ENCODE assay signal across 7 mouse cellular contexts in the genomic region with DNA sequence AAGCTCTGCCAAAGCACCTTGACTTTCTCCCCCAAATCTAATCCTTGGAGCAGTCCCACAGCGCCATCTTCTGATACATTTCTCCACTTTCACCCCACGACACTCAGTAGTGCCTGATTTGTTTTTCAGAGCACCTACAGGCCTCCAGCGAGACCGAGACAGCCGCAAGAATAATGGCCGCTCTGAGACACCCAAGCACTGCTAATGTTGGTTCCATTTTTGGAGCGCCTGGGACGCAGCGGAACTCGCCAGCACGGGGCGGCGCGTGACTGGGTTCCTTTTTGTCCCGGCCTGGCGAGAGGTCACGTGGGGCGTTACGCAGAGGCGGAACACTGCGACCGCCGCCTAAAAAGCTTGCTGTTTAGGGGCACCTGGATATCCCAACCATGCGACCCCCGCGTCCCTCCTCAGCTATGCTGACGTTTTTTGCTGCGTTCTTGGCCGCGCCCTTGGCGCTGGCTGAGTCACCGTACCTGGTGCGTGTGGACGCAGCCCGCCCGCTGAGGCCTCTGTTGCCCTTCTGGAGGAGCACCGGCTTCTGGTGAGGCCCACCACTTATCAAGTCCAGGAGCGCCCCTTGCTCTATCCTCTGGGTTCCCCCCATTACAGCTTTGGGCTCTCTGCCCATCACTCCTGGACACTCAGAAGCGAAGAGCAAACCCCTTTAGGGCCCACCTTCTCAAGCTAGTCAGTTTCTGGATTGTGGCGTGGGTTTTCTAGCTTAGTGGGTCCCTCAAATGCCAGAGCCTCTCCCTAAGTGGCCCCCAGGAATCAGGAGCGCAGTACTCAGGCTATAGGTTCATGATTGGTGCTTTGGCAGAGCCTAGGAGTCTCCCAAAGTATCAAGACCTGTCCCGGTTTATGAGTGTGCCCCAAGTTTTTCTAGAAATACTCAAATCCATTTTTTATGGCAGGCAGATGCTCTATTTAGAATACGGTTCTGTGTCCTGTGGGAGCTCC. TPM values are rescaled to one million over a fixed set of nuclear protein-coding genes. Genes with fewer than 3 reads are reported as not detected.
DNase-seq lines count a peak whose midpoint lies in the region; ATAC-seq and TF ChIP-seq lines count a peak whose summit lies in the region.

A gene (minus strand): TSS at position 696 of the 960 bp plus-strand sequence.

- peak within 1 kb of the TSS; percentile 78 for H3K9ac ChIP-seq in intestine, embryonic 16.5 days (ENCODE audit: low read depth, low read length)
- H3K9ac ChIP-seq in midbrain, embryonic 11.5 days (ENCODE audit: low read length) = peak within 1 kb of the TSS; percentile 87

- peaks cover 8% of the 10 kb centered on the region for H3K36me3 ChIP-seq in intestine, embryonic 16.5 days (ENCODE audit: control insufficient read depth, insufficient read depth, low read length)
- H3K36me3 ChIP-seq in midbrain, embryonic 11.5 days (ENCODE audit: control insufficient read depth, insufficient read depth, low read length) = 0 out of 2 replicates have a peak, but pooled peaks cover 2% of the 10 kb centered on the region
- peaks cover 4% of the 10 kb centered on the region; the same call in 1 of the 2 replicates for H3K36me3 ChIP-seq in small intestine, adult 2 months (ENCODE audit: control insufficient read depth, insufficient read depth, low read length)

- peak within 1 kb of the TSS; percentile 63 for H3K4me2 ChIP-seq in intestine, embryonic 16.5 days (ENCODE audit: low read depth, low read length)
- H3K4me2 ChIP-seq in midbrain, embryonic 11.5 days = peak within 1 kb of the TSS; percentile 73

- intact Hi-C loops in left cerebral cortex, postnatal 36 days (cut with DNase I) = loop anchor here (2.0 to 5.0 kb wide), 2 partner anchors 58 to 242 kb away; no protein-coding TSS in a partner anchor

- peak; percentile 85 for ATAC-seq in intestine, embryonic 16.5 days
- peak; percentile 87 for ATAC-seq in midbrain, embryonic 11.5 days (ENCODE audit: low FRiP score)

- H3K4me3 ChIP-seq in intestine, embryonic 16.5 days (ENCODE audit: low read length) = peak within 1 kb of the TSS; percentile 59
- H3K4me3 ChIP-seq in midbrain, embryonic 11.5 days (ENCODE audit: low read depth, low read length) = peak within 1 kb of the TSS; percentile 51
- H3K4me3 ChIP-seq in small intestine, adult 2 months (ENCODE audit: low read depth, low read length) = peak within 1 kb of the TSS; percentile 79

- peak; percentile 69; the same call in 1 of the 2 replicates for TF ChIP-seq CTCF in small intestine, adult 2 months (IDR thresholded peaks at IDR 0.05; ENCODE audit: extremely low read depth, insufficient read length, insufficient replicate concordance, low read depth, low read length)

- peaks cover 12% of the 10 kb centered on the region for H3K4me1 ChIP-seq in intestine, embryonic 16.5 days (ENCODE audit: control insufficient read depth, insufficient read depth, low read length)
- H3K4me1 ChIP-seq in midbrain, embryonic 11.5 days (ENCODE audit: control insufficient read depth, insufficient read depth, low read length) = peaks cover 12% of the 10 kb centered on the region
- H3K4me1 ChIP-seq in small intestine, adult 2 months (ENCODE audit: control insufficient read depth, insufficient read depth, insufficient read length, low read length) = peaks cover 5% of the 10 kb centered on the region; the same call in 1 of the 2 replicates

- WGBS in intestine, embryonic 16.5 days = 4% methylated on average over 43 of the region's 43 CpGs
- 7% methylated on average over 43 of the region's 43 CpGs for WGBS in midbrain, embryonic 11.5 days
- WGBS in small intestine, adult 2 months = 2% methylated on average over 43 of the region's 43 CpGs

- no peaks in the 10 kb centered on the region for H3K27me3 ChIP-seq in intestine, embryonic 16.5 days (replicated peaks; ENCODE audit: control insufficient read depth, insufficient read depth, low read length)
- no peaks in the 10 kb centered on the region for H3K27me3 ChIP-seq in midbrain, embryonic 11.5 days (ENCODE audit: control insufficient read depth, insufficient read depth, low read length)
- H3K27me3 ChIP-seq in small intestine, adult 2 months (ENCODE audit: control insufficient read depth, insufficient read depth, low read length) = no peaks in the 10 kb centered on the region; the same call in 1 of the 2 replicates

- DNase-seq in adrenal gland, adult 8-10 months = peak; percentile 89
- DNase-seq in embryo, embryonic 9.5 days (ENCODE audit: extremely low spot score) = peak; percentile 83
- DNase-seq in gastrocnemius, postnatal 4 days (ENCODE audit: low spot score in 2 of 2) = peak; percentile 68 to 86
- peak; percentile 91 to 92 for DNase-seq in left cerebral cortex, postnatal 36 days (ENCODE audit: low spot score in 2 of 2)
- DNase-seq in midbrain, embryonic 11.5 days (ENCODE audit: low spot score, missing footprints) = peak; percentile 97

- H3K27ac ChIP-seq in intestine, embryonic 16.5 days (ENCODE audit: low read length) = peak within 1 kb of the TSS; percentile 77
- peak within 1 kb of the TSS; percentile 68 for H3K27ac ChIP-seq in midbrain, embryonic 11.5 days (ENCODE audit: low read depth, low read length)
- H3K27ac ChIP-seq in small intestine, adult 2 months (ENCODE audit: insufficient read depth, low read depth, low read length) = peak within 1 kb of the TSS; percentile 72

- TF ChIP-seq POLR2A in small intestine, adult 2 months (IDR thresholded peaks at IDR 0.05; ENCODE audit: low read depth, low read length) = peak; percentile 60; the same call in 1 of the 2 replicates

- H3K9me3 ChIP-seq in intestine, embryonic 16.5 days (ENCODE audit: control insufficient read depth, low read length) = no peaks in the 10 kb centered on the region
- no peaks in the 10 kb centered on the region for H3K9me3 ChIP-seq in midbrain, embryonic 11.5 days (ENCODE audit: control insufficient read depth, low read length)

RNA-seq across cellular contexts. Expression of the gene that starts here (rescaled TPM):
- total RNA-seq in adrenal gland, adult 8-10 months (2022) = 10 to 100 TPM; 15.3 to 39.9 (median 31.0) TPM
- 10 to 100 TPM in 1 of 2 experiments, 1 to 10 TPM in 1; 9.7 to 12.2 TPM for total RNA-seq in gastrocnemius, postnatal 4 days (2021)
- 11.3 and 14.0 TPM in 2 replicates for polyA plus RNA-seq in intestine, embryonic 16.5 days (2015; fragmentation: Nextera tagmentation; extraction: Ambion mirVana)
- 10 to 100 TPM; 40.5 to 57.7 TPM for total RNA-seq in left cerebral cortex, postnatal 36 days (2021)
- 8.6 TPM in 2 replicates for polyA plus RNA-seq in midbrain, embryonic 11.5 days (2014; fragmentation: Nextera tagmentation; extraction: Ambion mirVana)
- 39.8 and 77.0 TPM in 2 replicates for polyA plus RNA-seq in small intestine, adult 2 months (2012; rRNA removed)

Comparison
In these comparisons a context has a peak if more than half of its experiments do, and no peak if none do; other contexts are left out.
1. Peak in every context shown above with its lines: DNase-seq, ATAC-seq, H3K4me3 ChIP-seq and H3K27ac ChIP-seq.